Mouse (Mus musculus) hindbrain, postnatal 0 days (tissue): ENCODE results near the gene Fam169b. TPM values are rescaled to one million over a fixed set of nuclear protein-coding genes. Genes with fewer than 3 reads are reported as not detected.
"Not testable (repeated sequence)": the region's sequence is repeated elsewhere in the genome, so short reads cannot be mapped to it uniquely, and the experiment has no call there.

ENCODE experiments used
- ATAC-seq: fragments of 200-750 bp; cut with Nextera tagmentation; 2 replicates; pipeline ENCODE4 v1.8.0; 2017; ENCODE audit warnings: mild to moderate bottlenecking, moderate TSS enrichment, moderate library complexity
- DNase-seq: peaks from one replicate; pipeline ENCODE4 v3.0.0-alpha.2; 2015; ENCODE audit warnings: low spot score
- H3K27ac ChIP-seq: fragments of 300-500 bp; sonication (generic); 2 replicates; pipeline ENCODE4 v1.5.1; 2014; ENCODE audit warnings: mild to moderate bottlenecking
- H3K27me3 ChIP-seq: fragments of 300-500 bp; sonication (generic); 2 replicates; pipeline ENCODE4 v1.6.1; 2014; ENCODE audit warnings: low read length, mixed read lengths; ENCODE audit not compliant: insufficient read depth
- H3K36me3 ChIP-seq: fragments of 300-500 bp; sonication (generic); 2 replicates; pipeline ENCODE4 v1.6.1; 2014; ENCODE audit warnings: low read length, mixed read lengths; ENCODE audit not compliant: insufficient read depth
- H3K4me1 ChIP-seq: fragments of 300-500 bp; sonication (generic); 2 replicates; pipeline ENCODE4 v1.6.1; 2014; ENCODE audit warnings: antibody characterized with exemption, low read length, mixed read lengths; ENCODE audit not compliant: insufficient read depth
- H3K4me2 ChIP-seq: fragments of 300-500 bp; sonication (generic); 2 replicates; pipeline ENCODE4 v1.6.1; 2014; ENCODE audit warnings: low read depth, mild to moderate bottlenecking, low read length, moderate library complexity, mixed read lengths
- H3K4me3 ChIP-seq: fragments of 300-500 bp; sonication (generic); 2 replicates; pipeline ENCODE4 v1.5.1; 2014; ENCODE audit warnings: low read length
- H3K9ac ChIP-seq: fragments of 300-500 bp; sonication (generic); replicated peaks from 2 replicates; pipeline ENCODE4 v1.6.1; 2014; ENCODE audit warnings: mild to moderate bottlenecking, low read length, moderate library complexity, mixed read lengths
- H3K9me3 ChIP-seq: fragments of 300-500 bp; sonication (generic); 2 replicates; pipeline ENCODE4 v1.6.1; 2016; ENCODE audit warnings: low read length, mixed read lengths
- CTCF ChIP-seq: IDR thresholded peaks from 2 replicates; pipeline ENCODE4 v1.5.1; 2016; ENCODE audit warnings: antibody characterized with exemption, control low read depth, low read depth
- WGBS: fragments of 180-500 bp; shearing (Covaris S2); extraction: QIAGEN DNeasy Blood & Tissue Kit; methylation state at CpG from one replicate; pipeline ENCODE4 v1.1.7; 2014; 5-methylcytosine and 5-hydroxymethylcytosine counted together
- polyA plus RNA-seq: library from polyadenylated mRNA; unstranded; fragments of >200 nt; fragmentation: Nextera tagmentation; extraction: Ambion mirVana; gene quantifications from 2 replicates; pipeline ENCODE4 v1.2.1, GENCODE M21; 2015
- total RNA-seq: library from RNA; depleted of rRNA; stranded (reverse); fragments of >200 nt; gene quantifications from 2 replicates; pipeline ENCODE4 v1.2.3, GENCODE M21; 2014

Gene Fam169b
- total and polyA plus RNA-seq, 2 experiments from 2014 or later = 0.15 to 0.21 TPM

GRCm38 (mm10) chr7:68272607-68273006 is 1.0 kb upstream of the Fam169b start:
- Histone ChIP-seq H3K9ac (no peak overlapping the region), H3K36me3 (no peaks in the 10 kb centered on the region), H3K27me3 (no peaks in the 10 kb centered on the region), H3K4me1 (peaks cover 13% of the 10 kb centered on the region), H3K4me2 (no peak overlapping the region), H3K27ac (no peak overlapping the region), H3K4me3 (no peak overlapping the region), H3K9me3 (no peaks in the 10 kb centered on the region)
- WGBS = 79% methylated on average over 10 of the region's 10 CpGs
- no peak for TF ChIP-seq CTCF
- ATAC-seq (no peak), DNase-seq (no peak)

DNA sequence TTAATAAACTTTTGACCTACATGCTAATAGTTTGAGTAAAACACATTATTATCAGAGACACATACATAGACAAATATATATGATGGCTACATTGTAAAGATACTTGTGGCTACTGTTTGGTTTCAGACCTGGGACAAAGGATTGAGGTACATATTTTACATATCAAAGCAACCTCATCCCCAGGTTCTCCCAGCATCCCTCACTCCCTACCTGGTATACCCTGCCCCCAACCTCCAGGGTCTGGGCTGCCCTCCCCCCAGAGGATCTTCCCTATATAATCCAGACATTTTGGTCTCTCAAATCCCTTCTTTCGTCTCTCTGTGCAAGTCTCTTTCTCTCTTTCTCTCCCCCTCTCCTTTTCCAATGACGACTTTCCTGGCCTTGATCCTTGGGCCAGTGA is 579 bp downstream of the Fam169b start:
- no peak for ATAC-seq

GRCm38 (mm10) chr7:68274951-68275350 is 1.3 kb downstream of the Fam169b start:
- H3K4me3 ChIP-seq = no peak overlapping the region
- no peak for TF ChIP-seq CTCF
- 74% methylated on average over 9 of the region's 9 CpGs for WGBS
- no peaks in the 10 kb centered on the region for H3K36me3 ChIP-seq
- H3K27ac ChIP-seq = no peak overlapping the region
- ATAC-seq = no peak
- peaks cover 13% of the 10 kb centered on the region for H3K4me1 ChIP-seq
- no peak for DNase-seq
- H3K9ac ChIP-seq = no peak overlapping the region
- H3K27me3 ChIP-seq = no peaks in the 10 kb centered on the region
- H3K9me3 ChIP-seq = no peaks in the 10 kb centered on the region
- H3K4me2 ChIP-seq = no peak overlapping the region

More for the DNA sequence above, 579 bp downstream of the Fam169b start:
- TF ChIP-seq CTCF = no peak
- H3K4me1 ChIP-seq = peaks cover 13% of the 10 kb centered on the region
- H3K4me2 ChIP-seq = no peak overlapping the region
- 73% methylated on average over 2 of the region's 2 CpGs for WGBS
- H3K27me3 ChIP-seq = no peaks in the 10 kb centered on the region
- H3K9me3 ChIP-seq = no peaks in the 10 kb centered on the region
- no peak overlapping the region for H3K4me3 ChIP-seq
- no peak overlapping the region for H3K9ac ChIP-seq
- H3K36me3 ChIP-seq = no peaks in the 10 kb centered on the region
- DNase-seq = no peak
- no peak overlapping the region for H3K27ac ChIP-seq

GRCm38 (mm10) chr7:68275445-68275837 is 1.8 kb downstream of the Fam169b start:
- 54% methylated on average over 9 of the region's 9 CpGs for WGBS
- not testable (repeated sequence) for DNase-seq, H3K9me3 ChIP-seq, H3K36me3 ChIP-seq, H3K27me3 ChIP-seq, ATAC-seq, H3K9ac ChIP-seq, H3K27ac ChIP-seq
- peaks cover 13% of the 10 kb centered on the region for H3K4me1 ChIP-seq
- peak overlapping the region; percentile 28 for H3K4me3 ChIP-seq
- H3K4me2 ChIP-seq = peak overlapping the region; percentile 63

GRCm38 (mm10) chr7:68275838-68276731 is 2.4 kb downstream of the Fam169b start:
- Histone ChIP-seq H3K4me2 (peak overlapping the region; percentile 63), H3K4me3 (peak overlapping the region; percentile 28), H3K9me3 (no peaks in the 10 kb centered on the region), H3K36me3 (no peaks in the 10 kb centered on the region), H3K27ac (no peak overlapping the region), H3K4me1 (peaks cover 13% of the 10 kb centered on the region), H3K9ac (no peak overlapping the region), H3K27me3 (no peaks in the 10 kb centered on the region)
- WGBS = 7% methylated on average over 36 of the region's 36 CpGs
- DNase-seq = no peak
- peak; percentile 49; the same call in 1 of the 2 replicates for ATAC-seq
- no peak for TF ChIP-seq CTCF

DNA sequence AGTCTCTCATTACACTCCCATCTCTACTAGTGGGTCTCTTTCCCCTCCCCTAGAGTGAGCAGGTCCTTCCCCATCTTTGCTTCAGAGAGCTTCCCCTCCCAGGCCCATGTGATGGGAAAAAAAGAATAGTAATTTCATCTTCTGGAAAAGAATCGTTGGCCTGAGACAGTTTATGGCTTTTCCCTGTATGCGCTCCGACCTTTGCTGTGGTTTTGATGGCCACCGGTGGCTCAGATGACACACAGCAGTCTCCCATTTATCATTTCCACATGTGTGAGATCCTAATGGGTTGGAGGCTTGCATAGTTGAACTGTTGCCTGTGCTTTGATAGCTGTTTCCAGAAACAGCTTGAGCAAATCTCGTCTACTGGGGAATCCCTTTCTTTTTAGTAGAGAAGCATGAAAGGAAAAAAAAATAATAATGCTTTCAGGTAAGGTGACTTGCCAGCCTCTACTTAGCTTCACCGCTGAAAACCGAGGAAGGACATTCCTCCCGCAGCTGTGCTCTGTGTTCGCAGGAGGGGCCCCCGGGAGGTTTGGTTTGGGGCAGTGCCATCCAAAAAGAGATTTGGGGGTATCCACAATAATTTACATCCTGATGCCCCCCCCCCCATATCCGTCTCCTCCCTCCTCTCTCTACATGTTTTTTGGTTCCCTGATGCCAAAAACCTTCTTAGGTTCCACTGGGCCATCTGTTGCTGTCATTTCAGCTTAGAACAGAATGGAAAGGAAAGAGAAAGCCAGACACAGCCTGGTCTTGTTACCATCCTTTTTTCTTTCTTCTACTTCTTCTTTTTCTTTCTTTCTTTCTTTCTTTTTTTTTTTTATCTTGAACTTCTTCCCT is 3.6 kb downstream of the Fam169b start:
- Histone ChIP-seq H3K36me3 (no peaks in the 10 kb centered on the region), H3K4me2 (no peak overlapping the region), H3K9ac (no peak overlapping the region), H3K27ac (no peak overlapping the region), H3K9me3 (no peaks in the 10 kb centered on the region), H3K4me1 (peaks cover 13% of the 10 kb centered on the region), H3K27me3 (no peaks in the 10 kb centered on the region), H3K4me3 (no peak overlapping the region)
- no peak for TF ChIP-seq CTCF
- ATAC-seq (no peak), DNase-seq (no peak)
- WGBS = 40% methylated on average over 11 of the region's 11 CpGs
